Comparison of ENCODE assay signal across 22 mouse cellular contexts in genomic region chr12:88045226-88045625, GRCm38 (mm10). TPM values are rescaled to one million over a fixed set of nuclear protein-coding genes. Genes with fewer than 3 reads are reported as not detected.
A peak's percentile ranks its signal among the peaks of the same experiment; 100 is the strongest.
DNase-seq lines count a peak whose midpoint lies in the region; TF ChIP-seq lines count a peak whose summit lies in the region.
"Not testable (repeated sequence)": the region's sequence is repeated elsewhere in the genome, so short reads cannot be mapped to it uniquely, and the experiment has no call there.
"Had no signal": no experiment of that assay in that cellular context is flagged by ENCODE, and none has a peak within 500 bp of the region (broad histone marks: within the 10 kb centered on the region; RNA-seq: fewer than 3 reads in every experiment).

No protein-coding gene starts in this region.

- in situ Hi-C loops in ES-E14 (cut with MboI; ENCODE audit: low sequenced_read_pairs in 2 of 2, unreplicated experiment in 2 of 2), result not testable (repeated sequence)

- H3K9me3 ChIP-seq in ES-Bruce4 (replicated peaks; ENCODE audit: control insufficient read depth, insufficient read depth, low read length, poor library complexity, severe bottlenecking), result peaks cover 15% of the 10 kb centered on the region
- not testable (repeated sequence) for H3K9me3 ChIP-seq in ES-E14 (ENCODE audit: control insufficient read depth, insufficient read depth, low read depth, low read length)

- not testable (repeated sequence) for H3K27me3 ChIP-seq in ES-Bruce4 (ENCODE audit: control insufficient read depth, insufficient read depth, low read length, poor library complexity, severe bottlenecking)

- TF ChIP-seq CTCF in ES-Bruce4 (IDR thresholded peaks at IDR 0.05; ENCODE audit: low read depth, low read length), result not testable (repeated sequence)

- not testable (repeated sequence) for H3K9ac ChIP-seq in ES-Bruce4 (ENCODE audit: low read depth, poor library complexity, severe bottlenecking); ES-E14 (ENCODE audit: insufficient read depth, low read depth, low read length, poor library complexity, severe bottlenecking)

- not testable (repeated sequence) for TF ChIP-seq POLR2A in ES-Bruce4 (IDR thresholded peaks at IDR 0.05; ENCODE audit: insufficient read depth, low read length)

- H3K4me1 ChIP-seq in ES-Bruce4 (ENCODE audit: control insufficient read depth, insufficient read depth, low read length); ES-E14 (ENCODE audit: control insufficient read depth in 2 of 2, insufficient read depth in 2 of 2, low read length in 2 of 2, poor library complexity in 1 of 2): not testable (repeated sequence)

- H3K4me3 ChIP-seq in ES-Bruce4 (ENCODE audit: low read depth, low read length); ES-E14 (ENCODE audit: insufficient read depth in 1 of 2, low read depth in 1 of 2, low read length in 2 of 2, poor library complexity in 1 of 2, severe bottlenecking in 1 of 2): not testable (repeated sequence)

- DNase-seq in ES-CJ7 (ENCODE audit: low read depth, low spot score), result peak; percentile 90
- peak; percentile 47 for DNase-seq in ES-E14 (ENCODE audit: low read depth, low spot score)
- peak; percentile 96 for DNase-seq in R1 (ENCODE audit: low read depth, low spot score)
- DNase-seq in ZHBTc4 (ENCODE audit: low read depth, low spot score), result peak; percentile 90

- H3K27ac ChIP-seq in ES-Bruce4 (ENCODE audit: insufficient read depth, low read length) (peak overlapping the region; percentile 92), ES-E14 (ENCODE audit: insufficient read depth, low read depth, low read length, poor library complexity, severe bottlenecking) (peak overlapping the region; percentile 82; the same call in 1 of the 2 replicates)

- not testable (repeated sequence) for H3K36me3 ChIP-seq in ES-Bruce4 (ENCODE audit: control insufficient read depth, insufficient read depth, low read length, poor library complexity, severe bottlenecking); ES-E14 (ENCODE audit: control insufficient read depth, insufficient read depth, low read length, poor library complexity, severe bottlenecking)

- TF ChIP-seq EP300 in ES-Bruce4 (IDR thresholded peaks at IDR 0.05; ENCODE audit: insufficient read depth, low read depth, low read length), result not testable (repeated sequence)

RNA-seq across cellular contexts. Expression of gene Gm2056, which starts 18.4 kb away (rescaled TPM):
- not detected in 2 replicates for polyA plus RNA-seq in ES-Bruce4 (2011; ENCODE audit: insufficient read depth, insufficient read length, low read depth, missing spikeins)
- total RNA-seq in ES-E14 (2012; rRNA removed), result 3.2 and 3.3 TPM in 2 replicates
- total RNA-seq: adrenal gland, adult 18-20 months; adrenal gland, adult 2 months; adrenal gland, adult 8-10 months; adrenal gland, postnatal 10 days; adrenal gland, postnatal 14 days; adrenal gland, postnatal 25 days; adrenal gland, postnatal 36 days; adrenal gland, postnatal 4 days; CH12.LX; MEL had no signal
- polyA plus RNA-seq: activated CD4-positive, CD25-positive, alpha-beta regulatory T cell, adult 4 months; adrenal gland, adult 2 months; brain, embryonic 14.5 days; C2C12; CD4-positive, CD25-positive, alpha-beta regulatory T cell, adult 4 months; cerebellum, adult 2 months; G1E; Patski had no signal

RNA-seq across cellular contexts. Expression of gene Gm6803, which starts 26.7 kb away (rescaled TPM):
- polyA plus RNA-seq in ES-Bruce4 (2011; ENCODE audit: insufficient read depth, insufficient read length, low read depth, missing spikeins), result not detected in 2 replicates
- not detected in 2 replicates for total RNA-seq in ES-E14 (2012; rRNA removed)
- total RNA-seq: adrenal gland, adult 18-20 months; adrenal gland, adult 2 months; adrenal gland, adult 8-10 months; adrenal gland, postnatal 10 days; adrenal gland, postnatal 14 days; adrenal gland, postnatal 25 days; adrenal gland, postnatal 36 days; adrenal gland, postnatal 4 days; CH12.LX; G1E; MEL had no signal
- polyA plus RNA-seq: activated CD4-positive, CD25-positive, alpha-beta regulatory T cell, adult 4 months; adrenal gland, adult 2 months; brain, embryonic 14.5 days; C2C12; CD4-positive, CD25-positive, alpha-beta regulatory T cell, adult 4 months; cerebellum, adult 2 months; G1E; Patski had no signal

RNA-seq across cellular contexts. Expression of gene Gm2075, which starts 33.6 kb away (rescaled TPM):
- polyA plus RNA-seq in ES-Bruce4 (2011; ENCODE audit: insufficient read depth, insufficient read length, low read depth, missing spikeins), result not detected in 2 replicates
- not detected in 2 replicates for total RNA-seq in ES-E14 (2012; rRNA removed)
- total RNA-seq: adrenal gland, adult 18-20 months; adrenal gland, adult 2 months; adrenal gland, adult 8-10 months; adrenal gland, postnatal 10 days; adrenal gland, postnatal 14 days; adrenal gland, postnatal 25 days; adrenal gland, postnatal 36 days; adrenal gland, postnatal 4 days; CH12.LX; G1E; MEL had no signal
- polyA plus RNA-seq: activated CD4-positive, CD25-positive, alpha-beta regulatory T cell, adult 4 months; adrenal gland, adult 2 months; brain, embryonic 14.5 days; C2C12; CD4-positive, CD25-positive, alpha-beta regulatory T cell, adult 4 months; cerebellum, adult 2 months; G1E; Patski had no signal

RNA-seq across cellular contexts. Expression of gene Gm16368, which starts 38.3 kb away (rescaled TPM):
- polyA plus RNA-seq in ES-Bruce4 (2011; ENCODE audit: insufficient read depth, insufficient read length, low read depth, missing spikeins), result not detected in 2 replicates
- total RNA-seq in ES-E14 (2012; rRNA removed), result 3.9 and 5.3 TPM in 2 replicates
- total RNA-seq: adrenal gland, adult 18-20 months; adrenal gland, adult 2 months; adrenal gland, adult 8-10 months; adrenal gland, postnatal 10 days; adrenal gland, postnatal 14 days; adrenal gland, postnatal 25 days; adrenal gland, postnatal 36 days; adrenal gland, postnatal 4 days; CH12.LX; G1E; MEL had no signal
- polyA plus RNA-seq: activated CD4-positive, CD25-positive, alpha-beta regulatory T cell, adult 4 months; adrenal gland, adult 2 months; brain, embryonic 14.5 days; C2C12; CD4-positive, CD25-positive, alpha-beta regulatory T cell, adult 4 months; cerebellum, adult 2 months; G1E; Patski had no signal
